Mouse (Mus musculus) ES-Bruce4 (cell line): Measurements from ENCODE around the gene Eef1g. TPM values are rescaled to one million over a fixed set of nuclear protein-coding genes. Genes with fewer than 3 reads are reported as not detected.

Experiments
- H3K27ac ChIP-seq: 2 replicates; pipeline ENCODE4 v1.5.1; 2012; ENCODE audit warnings: low read length, inconsistent platforms; ENCODE audit not compliant: insufficient read depth
- H3K27me3 ChIP-seq: 2 replicates; pipeline ENCODE4 v1.6.1; 2012; ENCODE audit warnings: mild to moderate bottlenecking, low read length, inconsistent platforms; ENCODE audit not compliant: control insufficient read depth, poor library complexity, insufficient read depth, severe bottlenecking
- H3K36me3 ChIP-seq: 2 replicates; pipeline ENCODE4 v1.6.1; 2012; ENCODE audit warnings: inconsistent platforms, mild to moderate bottlenecking, low read length, moderate library complexity; ENCODE audit not compliant: control insufficient read depth, poor library complexity, insufficient read depth, severe bottlenecking
- H3K4me1 ChIP-seq: one replicate; pipeline ENCODE4 v1.8.1; 2011; ENCODE audit warnings: low read length; ENCODE audit not compliant: control insufficient read depth, insufficient read depth
- H3K4me3 ChIP-seq: 2 replicates; pipeline ENCODE4 v1.5.1; 2011; ENCODE audit warnings: low read depth, mild to moderate bottlenecking, low read length
- H3K9ac ChIP-seq: 2 replicates; pipeline ENCODE4 v1.6.1; 2012; ENCODE audit warnings: low read depth, mild to moderate bottlenecking, inconsistent platforms; ENCODE audit not compliant: poor library complexity, severe bottlenecking
- H3K9me3 ChIP-seq: replicated peaks from 2 replicates; pipeline ENCODE4 v1.6.1; 2012; ENCODE audit warnings: mild to moderate bottlenecking, low read length, inconsistent platforms; ENCODE audit not compliant: control insufficient read depth, poor library complexity, insufficient read depth, severe bottlenecking
- CTCF ChIP-seq: IDR thresholded peaks from one replicate; pipeline ENCODE4 v1.8.1; 2011; ENCODE audit warnings: low read depth, low read length
- EP300 ChIP-seq: IDR thresholded peaks from 2 replicates; pipeline ENCODE4 v1.6.1; 2011; ENCODE audit warnings: low read depth, low read length; ENCODE audit not compliant: insufficient read depth
- POLR2A ChIP-seq: IDR thresholded peaks from one replicate; pipeline ENCODE4 v1.8.1; 2011; ENCODE audit warnings: low read length; ENCODE audit not compliant: insufficient read depth
- polyA plus RNA-seq: library from polyadenylated mRNA; stranded (reverse); fragments of >200 nt; gene quantifications from 2 replicates; pipeline ENCODE4 v1.2.4, GENCODE M21; 2011; ENCODE audit warnings: low read depth; ENCODE audit not compliant: missing spikeins, insufficient read depth, insufficient read length

Gene Eef1g
- polyA plus RNA-seq, 1 experiment: 1,175 TPM

DNA sequence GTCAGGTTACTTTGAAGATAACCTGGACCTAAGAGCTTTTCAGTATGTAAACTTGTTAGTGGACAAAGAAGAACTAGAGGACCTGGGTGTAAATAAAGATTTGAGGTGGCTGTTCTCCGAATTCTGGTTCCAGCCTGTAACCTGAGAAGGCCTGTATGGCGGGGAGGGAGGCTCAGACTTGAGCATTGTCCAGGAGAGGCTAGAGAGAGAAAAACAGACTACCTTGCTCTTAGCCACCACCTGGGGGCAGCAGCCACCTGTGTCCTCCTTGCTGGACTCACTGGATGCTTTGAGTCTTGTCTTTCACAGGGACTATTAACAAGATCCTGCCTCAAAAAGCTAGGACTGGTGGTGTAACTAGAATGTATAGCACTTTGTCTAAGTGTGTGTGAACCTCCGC, 9.7 kb downstream of the Eef1g start:
- TF ChIP-seq POLR2A (no peak), EP300 (0 out of 2 replicates have a peak, but pooled peaks have one; percentile 8), CTCF (peak; percentile 86)
- Histone ChIP-seq H3K36me3 (peaks cover 81% of the 10 kb centered on the region), H3K4me1 (peaks cover 1% of the 10 kb centered on the region), H3K4me3 (no peak overlapping the region), H3K9ac (no peak overlapping the region), H3K27ac (peak overlapping the region; percentile 70), H3K9me3 (no peaks in the 10 kb centered on the region), H3K27me3 (no peaks in the 10 kb centered on the region)

DNA sequence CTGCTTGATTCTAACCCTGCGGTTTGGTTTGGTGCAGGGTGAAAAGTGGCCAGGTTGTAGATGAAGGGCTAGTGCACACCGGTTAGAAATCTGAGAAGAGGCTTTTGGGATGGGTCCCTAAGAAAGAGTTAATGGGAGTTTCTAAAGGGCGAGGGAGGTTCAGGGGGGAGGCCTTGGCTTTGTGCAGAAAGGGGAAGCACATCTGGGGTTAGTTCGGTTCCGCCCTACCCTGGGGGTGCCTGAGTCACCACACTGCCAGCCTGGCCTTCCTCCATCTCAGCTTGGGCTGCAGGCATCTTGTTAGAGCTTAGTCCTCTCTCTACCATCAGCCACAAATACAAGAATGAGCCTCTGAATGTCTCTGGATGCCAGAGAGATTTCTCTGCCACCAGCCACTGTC, 13.9 kb downstream of the Eef1g start:
- Histone ChIP-seq H3K4me1 (peaks cover 3% of the 10 kb centered on the region), H3K4me3 (no peak overlapping the region), H3K9me3 (no peaks in the 10 kb centered on the region), H3K9ac (no peak overlapping the region), H3K27me3 (no peaks in the 10 kb centered on the region), H3K36me3 (peaks cover 40% of the 10 kb centered on the region), H3K27ac (peak overlapping the region; percentile 55)
- TF ChIP-seq POLR2A (no peak), EP300 (no peak), CTCF (no peak)

DNA sequence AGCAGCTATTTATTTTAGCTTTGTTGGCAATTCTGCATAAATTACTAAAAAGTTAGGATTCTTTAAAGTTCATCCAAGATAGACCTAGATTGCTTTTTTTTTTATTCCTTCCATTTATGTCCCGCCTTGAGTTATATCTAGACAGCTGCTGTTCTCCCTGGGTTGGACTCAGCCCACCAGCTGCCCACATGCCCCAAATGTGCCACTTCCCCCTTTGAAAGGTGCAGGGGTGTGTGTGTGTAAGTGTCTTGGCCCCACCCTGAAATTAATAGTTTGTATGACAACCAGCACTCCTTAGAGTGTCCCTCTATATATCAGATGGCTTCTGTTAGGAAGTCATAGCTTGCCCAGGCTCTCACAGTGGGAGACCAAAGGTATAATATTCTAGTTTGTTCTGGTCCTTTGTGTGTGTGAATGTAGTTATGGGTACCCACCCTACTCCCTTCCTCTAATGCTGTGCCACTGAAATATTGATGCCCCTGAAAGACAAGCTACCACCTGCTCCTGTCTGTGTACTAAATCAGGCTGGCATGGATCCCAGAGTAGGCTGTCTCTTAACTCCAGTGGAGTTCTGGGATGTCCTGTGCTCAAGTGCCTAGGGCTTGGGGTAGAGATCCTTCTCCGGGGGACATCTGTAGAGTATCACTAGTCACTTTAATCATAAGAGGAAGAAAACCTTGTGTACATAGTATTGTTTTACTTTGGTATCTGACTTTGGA, 14.8 kb downstream of the Eef1g start:
- Histone ChIP-seq H3K27me3 (no peaks in the 10 kb centered on the region), H3K4me3 (no peak overlapping the region), H3K27ac (no peak overlapping the region), H3K4me1 (peaks cover 3% of the 10 kb centered on the region), H3K36me3 (peaks cover 34% of the 10 kb centered on the region), H3K9me3 (no peaks in the 10 kb centered on the region), H3K9ac (no peak overlapping the region)
- TF ChIP-seq CTCF: no peak
- no peak for TF ChIP-seq EP300
- no peak for TF ChIP-seq POLR2A

DNA sequence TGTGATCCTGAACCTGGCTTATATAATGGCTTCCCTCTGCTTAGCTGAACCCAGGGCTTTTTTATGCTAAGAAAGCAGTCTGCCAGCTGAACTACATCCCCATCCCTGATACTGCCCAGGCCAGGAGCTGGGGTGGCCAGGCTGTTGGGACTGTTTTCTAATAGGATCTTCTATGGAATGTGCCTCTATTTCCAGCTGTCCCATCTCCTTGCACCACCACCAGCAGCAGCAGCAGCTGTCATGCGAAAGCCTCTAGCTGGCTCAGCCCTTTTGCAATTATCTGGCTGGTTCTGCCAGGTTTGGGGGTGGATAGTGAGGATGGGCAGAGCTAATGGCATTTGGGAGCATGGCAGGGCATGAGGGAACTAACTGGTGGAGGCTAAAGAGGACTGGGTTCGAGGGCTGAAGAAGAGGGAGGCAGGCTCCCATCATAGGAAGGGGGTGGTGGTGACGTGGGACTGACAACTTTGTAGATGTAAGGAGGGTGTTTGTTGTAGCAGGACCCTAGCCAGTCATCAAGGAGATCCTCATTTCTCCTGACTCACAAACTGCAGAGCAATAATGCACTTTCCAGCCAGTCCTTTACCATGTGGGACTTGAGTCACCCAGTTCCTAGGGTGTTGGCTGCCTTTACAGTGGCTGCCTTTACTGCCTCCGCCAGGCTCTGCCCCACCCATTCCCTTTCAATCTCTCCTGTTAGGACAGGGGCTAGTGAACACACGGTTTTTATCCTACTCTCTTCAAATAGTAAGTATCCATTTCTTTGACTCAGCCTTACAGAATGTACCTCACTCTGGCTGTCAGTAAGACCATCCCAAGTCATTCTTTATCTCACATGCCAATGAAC, 15.7 kb downstream of the Eef1g start:
- peak overlapping the region; percentile 47; the same call in 1 of the 2 replicates for H3K27ac ChIP-seq
- no peaks in the 10 kb centered on the region for H3K9me3 ChIP-seq
- TF ChIP-seq POLR2A (no peak), EP300 (no peak), CTCF (no peak)
- H3K36me3 ChIP-seq: peaks cover 25% of the 10 kb centered on the region
- H3K4me1 ChIP-seq: peaks cover 3% of the 10 kb centered on the region
- H3K27me3 ChIP-seq: no peaks in the 10 kb centered on the region
- H3K9ac ChIP-seq: no peak overlapping the region
- H3K4me3 ChIP-seq: no peak overlapping the region

DNA sequence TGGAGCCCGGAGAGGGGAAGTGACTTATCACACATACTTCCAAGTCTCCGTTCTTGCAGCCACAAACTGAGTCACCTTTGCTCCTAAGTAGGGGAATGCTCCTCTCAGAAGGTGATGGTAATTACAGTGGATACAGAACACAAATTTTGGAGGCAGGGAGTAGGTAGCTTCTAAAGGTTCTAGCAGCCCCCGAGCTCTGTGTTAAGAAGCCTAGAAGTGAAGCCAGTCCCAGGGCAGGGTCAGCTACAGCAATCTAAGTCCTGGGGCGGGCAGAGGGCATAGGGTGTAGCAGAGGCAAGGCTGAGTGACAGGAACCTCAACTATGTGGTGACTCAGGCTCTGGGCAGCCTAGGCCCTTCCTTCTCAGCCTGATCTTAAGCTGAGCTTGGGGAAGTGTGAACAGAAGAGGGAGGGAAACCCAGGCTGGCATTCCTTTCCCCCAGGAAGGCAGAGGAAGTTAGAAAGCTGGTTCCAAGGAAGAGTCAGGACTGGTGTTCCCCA, 16.4 kb downstream of the Eef1g start:
- peaks cover 18% of the 10 kb centered on the region for H3K36me3 ChIP-seq
- H3K27ac ChIP-seq: no peak overlapping the region
- no peak overlapping the region for H3K9ac ChIP-seq

More for the DNA sequence above, 16.4 kb downstream of the Eef1g start:
- Histone ChIP-seq H3K9me3 (no peaks in the 10 kb centered on the region), H3K4me1 (peaks cover 3% of the 10 kb centered on the region), H3K27me3 (no peaks in the 10 kb centered on the region), H3K4me3 (no peak overlapping the region)
- no peak for TF ChIP-seq CTCF
- TF ChIP-seq POLR2A: no peak
- TF ChIP-seq EP300: no peak
